Mouse (Mus musculus) lung, embryonic 16.5 days (tissue): ENCODE measurements at regions not wholly inside any gene's neighbourhood (a gene's known extent, or its start where the extent isn't known, plus 50 kb on each side); places are given as distances from the start of the nearest gene placed in this dataset.
A peak's percentile ranks its signal among the peaks of the same experiment; 100 is the strongest.

ENCODE experiments used
- ATAC-seq: fragments of 200-750 bp; cut with Nextera tagmentation; 2 replicates; pipeline ENCODE4 v1.8.0; 2017; ENCODE audit warnings: low read depth, mild to moderate bottlenecking, moderate library complexity
- H3K27ac ChIP-seq: fragments of 300-500 bp; sonication (generic); 2 replicates; pipeline ENCODE4 v1.5.1; 2014; ENCODE audit warnings: mild to moderate bottlenecking, control low read depth, low read length
- H3K27me3 ChIP-seq: fragments of 300-500 bp; sonication (generic); 2 replicates; pipeline ENCODE4 v1.6.1; 2014; ENCODE audit warnings: low read depth, low read length, mixed read lengths; ENCODE audit not compliant: control insufficient read depth, insufficient read depth
- H3K36me3 ChIP-seq: fragments of 300-500 bp; sonication (generic); 2 replicates; pipeline ENCODE4 v1.6.1; 2014; ENCODE audit warnings: low read length; ENCODE audit not compliant: control insufficient read depth, insufficient read depth
- H3K4me1 ChIP-seq: fragments of 300-500 bp; sonication (generic); replicated peaks from 2 replicates; pipeline ENCODE4 v1.6.1; 2014; ENCODE audit warnings: low read length, mixed read lengths; ENCODE audit not compliant: control insufficient read depth, insufficient read depth
- H3K4me2 ChIP-seq: fragments of 300-500 bp; sonication (generic); 2 replicates; pipeline ENCODE4 v1.6.1; 2014; ENCODE audit warnings: low read depth, low read length, control low read depth
- H3K4me3 ChIP-seq: fragments of 300-500 bp; sonication (generic); 2 replicates; pipeline ENCODE4 v1.5.1; 2014; ENCODE audit warnings: mild to moderate bottlenecking, low read length, control low read depth
- H3K9ac ChIP-seq: fragments of 300-500 bp; sonication (generic); 2 replicates; pipeline ENCODE4 v1.6.1; 2014; ENCODE audit warnings: low read length, control low read depth
- H3K9me3 ChIP-seq: fragments of 300-500 bp; sonication (generic); 2 replicates; pipeline ENCODE4 v1.6.1; 2016; ENCODE audit warnings: low read length; ENCODE audit not compliant: control insufficient read depth
- WGBS: fragments of 180-500 bp; shearing (Covaris S2); extraction: QIAGEN DNeasy Blood & Tissue Kit; methylation state at CpG from one replicate; pipeline ENCODE4 v1.1.7; 2014; 5-methylcytosine and 5-hydroxymethylcytosine counted together

GRCm38 (mm10) chr1:90304331-90304730 lies 100.6 kb downstream of the Ackr3 start:
- ATAC-seq, result peak; percentile 20; the same call in 1 of the 2 replicates
- Histone ChIP-seq H3K4me2 (no peak overlapping the region), H3K9ac (no peak overlapping the region), H3K4me3 (no peak overlapping the region), H3K36me3 (no peaks in the 10 kb centered on the region), H3K4me1 (no peaks in the 10 kb centered on the region), H3K9me3 (peaks cover 10% of the 10 kb centered on the region), H3K27ac (no peak overlapping the region), H3K27me3 (peaks cover 58% of the 10 kb centered on the region)
- WGBS, result 45% methylated on average over 7 of the region's 7 CpGs

GRCm38 (mm10) chr1:90311016-90311415 lies 107.2 kb downstream of the Ackr3 start:
- peaks cover 8% of the 10 kb centered on the region for H3K4me1 ChIP-seq
- WGBS, result 37% methylated on average over 3 of the region's 3 CpGs

GRCm38 (mm10) chr1:90311649-90312442 lies 108.1 kb downstream of the Ackr3 start:
- Histone ChIP-seq H3K9ac (no peak overlapping the region), H3K4me3 (no peak overlapping the region), H3K27me3 (peaks cover 30% of the 10 kb centered on the region), H3K27ac (no peak overlapping the region), H3K9me3 (peaks cover 6% of the 10 kb centered on the region), H3K4me2 (no peak overlapping the region), H3K36me3 (no peaks in the 10 kb centered on the region), H3K4me1 (peaks cover 8% of the 10 kb centered on the region)
- 63% methylated on average over 8 of the region's 8 CpGs for WGBS
- ATAC-seq, result peak; percentile 38; the same call in 1 of the 2 replicates

More at GRCm38 (mm10) chr1:90311016-90311415, 107.2 kb downstream of the Ackr3 start:
- H3K4me2 ChIP-seq, result no peak overlapping the region
- no peak overlapping the region for H3K27ac ChIP-seq
- peak; percentile 28; the same call in 1 of the 2 replicates for ATAC-seq
- H3K9ac ChIP-seq, result no peak overlapping the region
- no peak overlapping the region for H3K4me3 ChIP-seq
- H3K36me3 ChIP-seq, result no peaks in the 10 kb centered on the region
- H3K9me3 ChIP-seq, result peaks cover 6% of the 10 kb centered on the region
- H3K27me3 ChIP-seq, result peaks cover 35% of the 10 kb centered on the region

- H3K27ac ChIP-seq, result no peak overlapping the region
- no peak for ATAC-seq
- H3K4me2 ChIP-seq, result no peak overlapping the region
- no peak overlapping the region for H3K4me3 ChIP-seq
- peaks cover 8% of the 10 kb centered on the region for H3K4me1 ChIP-seq
- no peak overlapping the region for H3K9ac ChIP-seq
- H3K9me3 ChIP-seq, result no peaks in the 10 kb centered on the region
- peaks cover 25% of the 10 kb centered on the region for H3K27me3 ChIP-seq
- no peaks in the 10 kb centered on the region for H3K36me3 ChIP-seq
- 80% methylated on average over 12 of the region's 12 CpGs for WGBS
These were observed 110.1 kb downstream of the Ackr3 start for GRCm38 (mm10) chr1:90313750-90314359.

GRCm38 (mm10) chr1:90317902-90318301 lies 114.1 kb downstream of the Ackr3 start:
- no peak for ATAC-seq
- H3K9ac ChIP-seq, result no peak overlapping the region
- H3K4me2 ChIP-seq, result no peak overlapping the region
- H3K4me1 ChIP-seq, result no peaks in the 10 kb centered on the region
- WGBS, result 69% methylated on average over 6 of the region's 6 CpGs
- H3K9me3 ChIP-seq, result no peaks in the 10 kb centered on the region
- H3K36me3 ChIP-seq, result no peaks in the 10 kb centered on the region
- no peak overlapping the region for H3K4me3 ChIP-seq
- H3K27me3 ChIP-seq, result peaks cover 22% of the 10 kb centered on the region
- H3K27ac ChIP-seq, result no peak overlapping the region

GRCm38 (mm10) chr1:90318502-90318901 lies 114.7 kb downstream of the Ackr3 start:
- WGBS, result 80% methylated on average over 9 of the region's 9 CpGs
- H3K27me3 ChIP-seq, result peaks cover 22% of the 10 kb centered on the region
- no peak overlapping the region for H3K4me2 ChIP-seq
- H3K4me3 ChIP-seq, result no peak overlapping the region
- no peak for ATAC-seq
- H3K36me3 ChIP-seq, result no peaks in the 10 kb centered on the region
- no peak overlapping the region for H3K9ac ChIP-seq
- no peak overlapping the region for H3K27ac ChIP-seq
- H3K9me3 ChIP-seq, result no peaks in the 10 kb centered on the region
- no peaks in the 10 kb centered on the region for H3K4me1 ChIP-seq

- WGBS, result 60% methylated on average over 9 of the region's 9 CpGs
- Histone ChIP-seq H3K9ac (no peak overlapping the region), H3K9me3 (no peaks in the 10 kb centered on the region), H3K36me3 (no peaks in the 10 kb centered on the region), H3K4me1 (no peaks in the 10 kb centered on the region), H3K27ac (no peak overlapping the region), H3K27me3 (peaks cover 15% of the 10 kb centered on the region), H3K4me3 (no peak overlapping the region), H3K4me2 (no peak overlapping the region)
- ATAC-seq, result no peak
These were observed 116.7 kb downstream of the Ackr3 start for GRCm38 (mm10) chr1:90320518-90320917.

- H3K27ac ChIP-seq, result no peak overlapping the region
- no peak overlapping the region for H3K4me2 ChIP-seq
- H3K36me3 ChIP-seq, result no peaks in the 10 kb centered on the region
- no peaks in the 10 kb centered on the region for H3K9me3 ChIP-seq
- H3K4me1 ChIP-seq, result no peaks in the 10 kb centered on the region
- peaks cover 19% of the 10 kb centered on the region for H3K27me3 ChIP-seq
- H3K4me3 ChIP-seq, result no peak overlapping the region
- 69% methylated on average over 8 of the region's 8 CpGs for WGBS
- no peak overlapping the region for H3K9ac ChIP-seq
- no peak for ATAC-seq
These were observed 117.7 kb downstream of the Ackr3 start for GRCm38 (mm10) chr1:90321501-90321900.

- Histone ChIP-seq H3K4me3 (no peak overlapping the region), H3K36me3 (no peaks in the 10 kb centered on the region), H3K9ac (no peak overlapping the region), H3K4me1 (no peaks in the 10 kb centered on the region), H3K27me3 (peaks cover 7% of the 10 kb centered on the region; the same call in 1 of the 2 replicates), H3K4me2 (no peak overlapping the region), H3K27ac (no peak overlapping the region), H3K9me3 (no peaks in the 10 kb centered on the region)
- ATAC-seq, result no peak
- 62% methylated on average over 6 of the region's 6 CpGs for WGBS
These were observed 123.5 kb downstream of the Ackr3 start for GRCm38 (mm10) chr1:90327237-90327636.
